Mouse (Mus musculus) gastrocnemius, adult 8-10 months (tissue): Measurements from ENCODE around the gene 2210016F16Rik. TPM values are rescaled to one million over a fixed set of nuclear protein-coding genes. Genes with fewer than 3 reads are reported as not detected.
"Not testable (repeated sequence)": the region's sequence is repeated elsewhere in the genome, so short reads cannot be mapped to it uniquely, and the experiment has no call there.

Experiments used
- DNase-seq, 2 experiments: peaks; one replicate each; pipeline ENCODE4 v3.0.0; 2022; ENCODE audit warnings: low spot score in 2 of 2
- microRNA-seq: library from miRNA; unstranded; fragments of <30 nt; microRNA quantifications from one replicate; pipeline ENCODE4 v1.2.0, GENCODE M21; 2022
- total RNA-seq, 4 experiments: library from RNA; stranded (reverse); gene quantifications; 2 replicates each; pipeline ENCODE4 v1.2.4; 2022

Gene 2210016F16Rik
- total RNA-seq, 4 experiments from 2014 or later: 6.3 to 7.7 (median 7.3) TPM

DNA sequence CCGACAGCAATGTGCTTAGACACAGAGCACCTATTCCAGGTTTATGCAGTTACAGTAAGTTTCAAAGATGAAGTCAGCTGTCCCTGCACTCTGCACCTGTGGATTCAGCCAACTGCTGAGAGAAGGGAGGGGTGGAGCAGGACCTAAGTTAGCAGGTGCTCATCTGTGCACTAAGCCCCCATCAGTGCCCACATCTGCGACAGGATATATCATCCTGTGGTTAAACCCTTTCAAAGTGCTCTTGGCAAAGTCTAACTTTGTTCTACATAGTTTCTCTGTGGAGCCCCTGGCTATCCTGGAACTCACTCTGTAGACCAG, 11.9 kb downstream of the 2210016F16Rik start:
- no peak for DNase-seq

DNA sequence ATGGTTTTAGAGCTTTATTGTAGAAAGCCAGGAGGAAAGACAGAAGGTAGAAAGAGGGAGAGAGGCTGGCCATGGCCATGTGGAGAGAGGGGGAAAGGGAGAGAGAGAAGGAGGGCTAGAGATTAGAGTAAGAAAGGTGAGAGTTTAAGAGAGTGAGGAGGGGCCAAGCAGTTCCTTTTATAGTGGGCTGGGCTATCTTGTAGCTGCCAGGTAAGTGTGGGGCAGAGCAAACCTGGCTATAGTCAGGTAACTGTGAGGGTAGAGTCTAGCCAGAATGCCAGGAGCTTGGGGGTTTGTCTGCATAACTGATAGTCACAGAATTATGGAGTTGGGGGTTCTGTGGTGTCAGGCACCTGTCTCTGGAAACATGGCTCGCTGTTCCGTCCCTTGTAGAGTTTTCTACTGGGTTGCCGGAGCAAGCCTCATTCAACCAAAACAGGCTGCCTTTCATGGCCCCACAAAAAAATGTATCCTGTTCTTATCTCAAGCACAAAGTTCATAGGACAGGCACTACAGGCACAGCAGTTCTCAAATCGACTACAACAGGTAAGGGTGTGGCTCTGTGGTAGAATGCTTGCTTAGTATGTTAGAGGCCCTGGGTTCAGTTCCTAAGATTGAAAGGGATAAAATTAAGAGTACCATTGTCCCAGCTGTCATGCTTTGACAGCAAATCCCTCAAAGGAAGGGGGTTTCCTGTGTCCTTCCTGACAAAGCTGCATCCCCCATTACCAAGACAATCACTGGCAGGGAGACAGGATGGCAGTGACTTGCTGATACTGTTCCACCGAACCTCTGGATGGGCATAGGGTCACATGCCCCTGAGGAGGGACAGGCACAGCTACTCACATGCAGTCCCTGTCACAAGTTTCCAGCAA, 12.5 kb downstream of the 2210016F16Rik start:
- DNase-seq: no peak

- no peak for DNase-seq
Measured at GRCm38 (mm10) chr13:58368835-58369234, 16.2 kb downstream of the 2210016F16Rik start.

GRCm38 (mm10) chr13:58367641-58368040, 17.4 kb downstream of the 2210016F16Rik start:
- DNase-seq: no peak

DNA sequence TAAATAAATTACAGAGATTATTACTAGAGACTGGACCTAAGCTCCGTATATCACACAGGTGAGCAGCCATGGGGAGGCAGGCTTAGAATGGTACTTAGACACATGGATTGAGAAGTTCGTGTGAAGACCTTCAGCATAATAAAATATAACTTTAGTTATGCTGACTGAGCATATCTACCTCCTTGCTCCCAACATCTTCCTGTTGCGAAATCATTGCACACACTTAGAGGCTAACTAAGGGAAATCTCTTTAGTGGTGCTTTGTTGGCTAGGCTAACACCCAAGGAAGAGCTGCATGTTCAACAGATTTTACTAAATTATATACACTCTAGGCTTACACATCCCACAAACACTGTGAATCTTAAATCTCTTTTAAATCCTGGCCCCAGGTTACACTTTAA, 18.7 kb downstream of the 2210016F16Rik start:
- no peak for DNase-seq

- DNase-seq: not testable (repeated sequence)
Measured at GRCm38 (mm10) chr13:58365179-58365578, 19.8 kb downstream of the 2210016F16Rik start.

GRCm38 (mm10) chr13:58364353-58365175, 20.5 kb downstream of the 2210016F16Rik start:
- DNase-seq: no peak

DNA sequence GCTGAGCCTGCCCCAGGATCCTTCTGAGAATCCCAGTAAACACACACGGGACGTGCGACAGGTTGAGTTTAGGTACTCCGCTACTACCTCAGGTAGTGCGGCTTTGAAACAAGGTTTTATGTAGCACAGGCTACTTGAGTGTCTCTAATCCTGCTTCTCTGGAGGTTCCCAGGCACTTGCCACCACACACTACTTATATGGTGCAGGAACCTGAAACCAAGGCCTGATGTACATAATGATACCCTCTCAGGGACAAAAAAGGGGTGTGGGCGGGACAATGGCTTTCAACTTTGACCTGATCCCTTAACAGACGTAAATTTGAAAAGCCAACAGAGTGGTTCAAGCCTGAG, 25.7 kb downstream of the 2210016F16Rik start:
- no peak for DNase-seq

- peak; percentile 40 to 58 for DNase-seq
Measured at GRCm38 (mm10) chr13:58358629-58359303, 26.3 kb downstream of the 2210016F16Rik start, which contains the start of gene Kif27. TSS of gene Kif27 (minus strand) at chr13:58359122.

DNA sequence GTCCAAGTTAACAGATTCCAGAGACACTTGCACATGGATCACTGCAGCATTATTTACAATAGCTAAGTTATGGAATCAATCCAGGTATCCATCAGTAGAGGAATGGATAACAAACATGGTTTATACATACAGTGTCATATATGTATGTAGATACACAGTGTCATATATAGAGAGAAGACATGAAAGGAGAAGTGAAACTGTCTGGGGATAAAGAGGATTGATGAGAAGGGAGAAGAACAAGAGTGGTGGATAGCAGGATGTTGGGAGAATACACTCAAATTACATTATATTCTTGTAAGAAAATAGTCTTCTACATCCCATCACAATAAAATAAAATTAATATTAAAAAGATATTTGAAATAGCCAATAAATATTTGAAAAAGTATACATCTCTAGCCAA, 32.0 kb downstream of the 2210016F16Rik start:
- DNase-seq: no peak

DNA sequence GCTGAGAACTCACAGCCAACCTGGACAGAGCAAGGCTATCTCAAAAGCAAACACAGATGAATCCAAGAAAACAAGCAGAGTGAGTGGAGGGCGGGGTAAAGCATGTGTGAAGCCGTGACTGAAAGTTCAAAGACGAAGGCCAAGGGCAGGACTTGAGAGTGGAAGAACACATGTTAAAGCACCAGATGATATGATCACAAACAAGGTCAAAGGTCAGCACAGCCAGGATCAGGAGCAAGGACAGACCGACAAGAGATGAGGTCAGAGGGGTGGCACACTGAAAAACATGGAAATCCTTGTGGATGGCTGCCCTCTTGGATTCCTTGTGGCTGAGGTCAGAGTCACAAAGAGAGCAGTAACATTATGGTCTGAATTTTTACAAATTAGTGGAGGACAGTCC, 34.4 kb downstream of the 2210016F16Rik start:
- no peak for DNase-seq

GRCm38 (mm10) chr13:58344505-58344904, 40.5 kb downstream of the 2210016F16Rik start:
- no peak for DNase-seq

GRCm38 (mm10) chr13:58337456-58337855, 47.6 kb downstream of the 2210016F16Rik start:
- DNase-seq: no peak

GRCm38 (mm10) chr13:58334116-58334515, 50.9 kb downstream of the 2210016F16Rik start:
- no peak for DNase-seq

Small RNA genes within 50 kb of the gene (microRNA-seq; reads per million reads assigned to microRNA genes)
- 79.8 reads per million, percentile 47 among the genes with 10 or more reads in this experiment for gene Mir7-1

Other genes with a start within 250 kb of the 2210016F16Rik start
- gene Idnk, start 227.6 kb downstream of the 2210016F16Rik start, total RNA-seq: 1 to 10 TPM; 7.7 to 9.3 (median 8.3) TPM
- 10 to 100 TPM; 46.2 to 51.9 (median 49.8) TPM for gene Ubqln1, start 169.6 kb downstream of the 2210016F16Rik start, total RNA-seq
- gene Gkap1, start 109.5 kb downstream of the 2210016F16Rik start, total RNA-seq: 10 to 100 TPM; 25.3 to 30.9 (median 27.2) TPM
- gene Kif27, start 26.1 kb downstream of the 2210016F16Rik start, total RNA-seq: under 1 TPM in 2 of 4 experiments, not detected in 2; 0.05 to 0.15 TPM
- gene Rmi1, start 17.0 kb upstream of the 2210016F16Rik start, total RNA-seq: 1 to 10 TPM; 5.7 to 7.8 (median 6.4) TPM
- 100 to 1,000 TPM; 203 to 256 (median 231) TPM for gene Hnrnpk, start 18.1 kb upstream of the 2210016F16Rik start, total RNA-seq
- gene Slc28a3, start 225.7 kb upstream of the 2210016F16Rik start, total RNA-seq: not detected